Mouse (Mus musculus) forebrain, embryonic 13.5 days (tissue): Measurements from ENCODE around the gene Fam124a. TPM values are rescaled to one million over a fixed set of nuclear protein-coding genes. Genes with fewer than 3 reads are reported as not detected.

Source experiments
- ATAC-seq: fragments of 200-750 bp; cut with Nextera tagmentation; 2 replicates; pipeline ENCODE4 v1.8.0; 2017
- H3K27ac ChIP-seq: fragments of 300-500 bp; sonication (generic); 2 replicates; pipeline ENCODE4 v1.5.1; 2015; ENCODE audit warnings: inconsistent platforms, mild to moderate bottlenecking, moderate library complexity
- H3K27me3 ChIP-seq: fragments of 300-500 bp; sonication (generic); 2 replicates; pipeline ENCODE4 v1.6.1; 2015; ENCODE audit warnings: mild to moderate bottlenecking, inconsistent platforms
- H3K36me3 ChIP-seq: fragments of 300-500 bp; sonication (generic); 2 replicates; pipeline ENCODE4 v1.6.1; 2015; ENCODE audit warnings: mild to moderate bottlenecking, inconsistent platforms; ENCODE audit not compliant: poor library complexity, severe bottlenecking
- H3K4me1 ChIP-seq: fragments of 300-500 bp; sonication (generic); 2 replicates; pipeline ENCODE4 v1.6.1; 2015; ENCODE audit warnings: inconsistent platforms
- H3K4me2 ChIP-seq: fragments of 300-500 bp; sonication (generic); 2 replicates; pipeline ENCODE4 v1.6.1; 2015; ENCODE audit warnings: inconsistent platforms, mild to moderate bottlenecking, moderate library complexity
- H3K4me3 ChIP-seq: fragments of 300-500 bp; sonication (generic); 2 replicates; pipeline ENCODE4 v1.5.1; 2015; ENCODE audit warnings: mild to moderate bottlenecking, inconsistent platforms
- H3K9ac ChIP-seq: fragments of 300-500 bp; sonication (generic); 2 replicates; pipeline ENCODE4 v1.6.1; 2015; ENCODE audit warnings: mild to moderate bottlenecking, inconsistent platforms
- H3K9me3 ChIP-seq: fragments of 300-500 bp; sonication (generic); replicated peaks from 2 replicates; pipeline ENCODE4 v1.6.1; 2016; ENCODE audit warnings: inconsistent platforms
- WGBS: fragments of 180-500 bp; shearing (Covaris S2); methylation state at CpG from one replicate; pipeline ENCODE4 v1.1.7; 2015; 5-methylcytosine and 5-hydroxymethylcytosine counted together
- polyA plus RNA-seq: library from polyadenylated mRNA; unstranded; fragments of >200 nt; fragmentation: Nextera tagmentation; extraction: Ambion mirVana; gene quantifications from 2 replicates; pipeline ENCODE4 v1.2.1, GENCODE M21; 2015

The Fam124a gene
- polyA plus RNA-seq, 1 experiment from 2014 or later = 23.9 TPM

DNA sequence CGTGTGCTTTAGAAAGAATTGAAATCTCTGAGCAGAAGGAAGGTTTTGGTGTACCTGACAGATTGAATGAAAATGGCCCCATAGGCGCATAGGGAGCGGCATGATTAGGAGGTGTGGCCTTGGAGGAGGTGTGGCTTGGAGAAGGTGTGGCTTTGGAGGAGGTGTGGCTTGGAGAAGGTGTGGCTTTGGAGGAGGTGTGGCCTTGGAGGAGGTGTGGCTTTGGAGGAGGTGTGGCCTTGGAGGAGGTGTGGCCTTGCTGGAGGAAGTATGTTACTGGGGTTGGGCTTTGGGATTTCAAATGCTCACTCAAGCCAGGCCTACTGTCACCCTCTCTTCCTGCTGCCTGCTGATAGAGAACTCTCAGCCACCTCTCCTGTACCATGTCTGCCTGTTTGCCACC, 25.4 kb downstream of the Fam124a start:
- no peak for ATAC-seq
- Histone ChIP-seq H3K9me3 (no peaks in the 10 kb centered on the region), H3K4me3 (no peak overlapping the region), H3K4me1 (peaks cover 56% of the 10 kb centered on the region), H3K9ac (no peak overlapping the region), H3K4me2 (no peak overlapping the region), H3K27me3 (no peaks in the 10 kb centered on the region), H3K27ac (peak overlapping the region; percentile 65), H3K36me3 (peaks cover 6% of the 10 kb centered on the region; the same call in 1 of the 2 replicates)
- 87% methylated on average over 3 of the region's 3 CpGs for WGBS

DNA sequence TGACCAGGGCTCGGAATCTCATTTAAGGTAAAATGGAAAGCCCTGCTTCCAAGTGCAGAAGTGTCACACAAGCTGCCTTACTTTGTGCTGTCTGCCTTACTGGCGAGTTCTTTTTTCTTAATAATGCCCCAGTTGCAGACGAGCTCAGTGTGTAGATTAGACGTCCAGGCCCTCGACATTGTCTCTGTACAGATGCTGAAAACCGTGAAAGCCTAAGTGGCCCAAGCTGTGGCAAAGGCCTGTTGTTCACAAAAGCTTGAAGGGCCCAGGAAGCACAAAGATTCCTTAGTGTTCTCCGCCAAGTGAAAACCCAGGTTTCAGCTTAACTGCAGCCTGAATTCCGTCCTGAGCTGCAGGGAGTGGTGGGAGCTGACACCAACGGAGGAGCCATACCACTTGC, 26.2 kb downstream of the Fam124a start:
- Histone ChIP-seq H3K4me2 (no peak overlapping the region), H3K9me3 (no peaks in the 10 kb centered on the region)
- 10% methylated on average over 9 of the region's 9 CpGs for WGBS

DNA sequence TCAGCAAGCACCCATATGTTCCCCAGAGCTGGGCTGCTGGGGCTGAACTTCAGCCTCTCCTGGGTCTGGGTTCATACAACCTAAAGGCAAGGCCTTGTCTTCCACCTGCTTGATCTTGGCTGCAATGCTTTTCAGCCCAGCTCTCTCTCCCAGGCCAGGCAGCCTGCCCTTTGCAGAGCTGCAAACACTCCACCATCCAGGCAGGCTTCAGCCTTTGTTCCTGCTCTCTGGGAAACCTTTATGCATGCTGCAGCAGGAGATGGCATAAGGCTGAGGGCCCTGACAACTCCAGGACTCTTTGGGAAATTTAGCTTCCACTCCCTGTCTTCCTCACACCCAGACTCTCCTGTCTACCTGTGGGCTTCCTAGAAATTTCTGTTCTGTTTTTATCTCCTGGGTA, 29.1 kb downstream of the Fam124a start:
- Histone ChIP-seq H3K4me1 (peaks cover 52% of the 10 kb centered on the region), H3K9ac (peak overlapping the region; percentile 24), H3K27me3 (no peaks in the 10 kb centered on the region), H3K36me3 (peaks cover 16% of the 10 kb centered on the region), H3K4me2 (peak overlapping the region; percentile 22; the same call in 1 of the 2 replicates), H3K27ac (peak overlapping the region; percentile 94), H3K4me3 (no peak overlapping the region), H3K9me3 (no peaks in the 10 kb centered on the region)
- ATAC-seq = peak; percentile 55; the same call in 1 of the 2 replicates

More for the DNA sequence above, 26.2 kb downstream of the Fam124a start:
- Histone ChIP-seq H3K27ac (peak overlapping the region; percentile 65), H3K27me3 (no peaks in the 10 kb centered on the region), H3K4me1 (peaks cover 53% of the 10 kb centered on the region), H3K36me3 (peaks cover 6% of the 10 kb centered on the region; the same call in 1 of the 2 replicates), H3K9ac (no peak overlapping the region), H3K4me3 (no peak overlapping the region)
- ATAC-seq = no peak

DNA sequence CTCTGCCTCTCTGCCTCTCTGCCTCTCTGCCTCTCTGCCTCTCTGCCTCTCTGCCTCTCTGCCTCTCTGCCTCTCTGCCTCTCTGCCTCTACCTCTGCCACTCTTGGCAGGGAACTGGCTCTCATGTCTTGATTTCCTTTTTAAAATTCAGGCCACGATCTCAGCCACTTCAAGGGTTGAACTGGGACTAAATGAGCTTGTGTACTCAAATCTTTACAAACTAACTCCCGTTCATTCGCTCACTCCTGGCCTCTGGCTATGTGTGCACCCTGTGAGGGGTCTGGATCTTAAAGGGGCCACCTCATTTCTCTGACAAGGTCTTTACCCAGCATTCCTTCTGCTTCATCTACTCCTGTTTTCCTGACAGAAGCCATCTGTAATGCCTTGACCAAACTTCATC, 29.8 kb downstream of the Fam124a start:
- Histone ChIP-seq H3K4me3 (no peak overlapping the region), H3K4me2 (0 out of 2 replicates have a peak overlapping the region, but pooled peaks have one; percentile 17), H3K4me1 (peaks cover 52% of the 10 kb centered on the region), H3K36me3 (peaks cover 11% of the 10 kb centered on the region), H3K27me3 (no peaks in the 10 kb centered on the region), H3K27ac (peak overlapping the region; percentile 94), H3K9me3 (no peaks in the 10 kb centered on the region), H3K9ac (no peak overlapping the region)
- WGBS = 1% methylated on average over 3 of the region's 3 CpGs
- ATAC-seq = peak; percentile 91

DNA sequence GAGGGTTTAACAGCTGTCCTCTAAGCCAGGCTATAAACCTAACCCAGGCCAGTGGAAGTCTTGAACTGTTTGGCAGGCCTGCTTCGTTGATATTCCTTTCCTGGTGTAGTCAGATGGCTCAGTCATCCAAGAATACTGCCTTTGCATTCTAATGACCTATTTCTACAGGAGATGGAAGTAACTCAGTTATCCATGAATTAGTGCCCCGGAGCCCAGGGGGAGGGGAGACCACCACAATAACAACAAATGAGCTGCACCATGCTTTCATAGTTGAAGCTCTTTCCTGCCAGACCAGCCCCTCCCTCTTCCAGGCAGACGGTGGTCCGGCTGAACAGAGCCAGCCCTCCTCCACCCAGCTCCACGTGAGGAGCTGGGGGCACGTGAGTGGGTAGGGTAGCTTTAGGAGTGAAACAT, 44.6 kb downstream of the Fam124a start:
- 15% methylated on average over 6 of the region's 6 CpGs for WGBS
- Histone ChIP-seq H3K27ac (peak overlapping the region; percentile 25; the same call in 1 of the 2 replicates), H3K27me3 (no peaks in the 10 kb centered on the region), H3K4me1 (peaks cover 21% of the 10 kb centered on the region), H3K9ac (no peak overlapping the region), H3K4me2 (no peak overlapping the region), H3K36me3 (peaks cover 16% of the 10 kb centered on the region), H3K4me3 (no peak overlapping the region), H3K9me3 (no peaks in the 10 kb centered on the region)
- ATAC-seq = peak; percentile 71

DNA sequence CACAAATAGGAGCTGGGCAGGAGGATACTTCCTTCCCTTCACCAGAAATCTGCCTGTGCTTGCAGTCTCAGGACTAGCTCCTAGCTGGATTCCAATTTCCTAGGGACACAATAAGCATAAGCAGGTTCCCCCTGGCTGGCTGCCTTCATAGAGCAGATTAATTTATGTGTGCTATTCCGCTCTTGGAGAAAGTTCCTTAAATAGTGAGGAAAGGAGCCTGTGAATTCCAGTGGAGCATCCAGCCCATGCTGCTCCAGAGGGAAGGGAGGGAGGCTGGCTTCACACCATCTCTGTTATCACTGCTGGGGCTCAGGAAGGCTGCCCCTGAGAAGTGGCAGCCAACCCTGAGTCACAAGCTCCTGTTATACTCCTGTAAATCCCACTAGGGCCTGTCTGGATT, 46.7 kb downstream of the Fam124a start:
- no peaks in the 10 kb centered on the region for H3K9me3 ChIP-seq
- ATAC-seq = no peak
- H3K36me3 ChIP-seq = peaks cover 17% of the 10 kb centered on the region
- no peak overlapping the region; the same call in 1 of the 2 replicates for H3K27ac ChIP-seq
- no peak overlapping the region; the same call in 1 of the 2 replicates for H3K9ac ChIP-seq
- H3K4me1 ChIP-seq = peaks cover 21% of the 10 kb centered on the region
- no peak overlapping the region for H3K4me2 ChIP-seq
- no peaks in the 10 kb centered on the region for H3K27me3 ChIP-seq
- WGBS = 36% methylated on average over 1 of the region's 1 CpGs
- no peak overlapping the region for H3K4me3 ChIP-seq

DNA sequence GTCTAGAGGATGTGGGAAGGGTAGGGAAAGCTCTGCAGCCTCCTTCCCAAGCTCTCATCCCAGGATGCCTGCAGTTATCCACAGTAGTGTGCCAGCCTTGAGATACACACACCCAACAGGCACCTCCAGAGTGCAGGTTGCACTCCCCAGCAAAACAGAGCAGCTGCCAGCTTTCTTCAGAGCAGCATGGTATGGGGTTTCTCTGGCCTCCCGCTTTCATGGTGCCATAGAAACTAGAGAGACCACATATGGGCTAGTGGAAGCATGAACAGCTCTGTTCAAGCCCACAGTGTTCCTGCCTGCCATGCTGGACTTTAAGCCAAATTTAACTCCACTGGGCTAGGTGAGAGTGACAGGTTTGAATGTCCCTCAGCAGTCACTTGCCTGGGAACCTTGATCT, 47.3 kb downstream of the Fam124a start:
- H3K27me3 ChIP-seq = no peaks in the 10 kb centered on the region
- ATAC-seq = peak; percentile 22; the same call in 1 of the 2 replicates
- no peak overlapping the region for H3K4me3 ChIP-seq
- WGBS = 85% methylated on average over 1 of the region's 1 CpGs
- no peak overlapping the region for H3K9ac ChIP-seq
- H3K27ac ChIP-seq = no peak overlapping the region
- peaks cover 23% of the 10 kb centered on the region for H3K36me3 ChIP-seq
- H3K4me1 ChIP-seq = peaks cover 24% of the 10 kb centered on the region
- no peak overlapping the region for H3K4me2 ChIP-seq
- no peaks in the 10 kb centered on the region for H3K9me3 ChIP-seq

DNA sequence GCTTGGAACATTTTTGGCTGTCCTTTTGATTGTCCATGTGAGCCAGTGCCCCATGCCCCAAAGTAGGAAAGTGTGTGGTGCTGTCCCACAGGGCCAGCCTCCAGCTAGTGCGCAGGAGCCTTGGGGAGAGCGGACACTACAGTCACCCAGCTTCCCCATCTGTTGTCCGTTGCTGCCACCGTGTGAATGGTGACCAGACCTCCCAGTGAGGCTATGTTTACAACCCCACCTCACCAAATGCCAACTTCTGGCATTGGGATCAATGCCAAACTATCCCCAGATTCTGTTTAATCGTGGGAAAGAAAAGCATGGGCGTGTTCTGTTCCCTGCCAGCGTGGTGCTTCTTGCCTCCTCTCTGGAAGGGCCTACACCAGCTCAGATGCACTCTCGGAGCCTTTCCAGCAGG, 52.3 kb downstream of the Fam124a start:
- no peaks in the 10 kb centered on the region for H3K27me3 ChIP-seq
- H3K9me3 ChIP-seq = no peaks in the 10 kb centered on the region
- no peak overlapping the region for H3K27ac ChIP-seq
- H3K4me1 ChIP-seq = peaks cover 6% of the 10 kb centered on the region
- no peak overlapping the region for H3K4me2 ChIP-seq
- H3K4me3 ChIP-seq = no peak overlapping the region
- H3K36me3 ChIP-seq = peaks cover 21% of the 10 kb centered on the region
- peak; percentile 57; the same call in 1 of the 2 replicates for ATAC-seq
- no peak overlapping the region for H3K9ac ChIP-seq
- WGBS = 63% methylated on average over 8 of the region's 8 CpGs

DNA sequence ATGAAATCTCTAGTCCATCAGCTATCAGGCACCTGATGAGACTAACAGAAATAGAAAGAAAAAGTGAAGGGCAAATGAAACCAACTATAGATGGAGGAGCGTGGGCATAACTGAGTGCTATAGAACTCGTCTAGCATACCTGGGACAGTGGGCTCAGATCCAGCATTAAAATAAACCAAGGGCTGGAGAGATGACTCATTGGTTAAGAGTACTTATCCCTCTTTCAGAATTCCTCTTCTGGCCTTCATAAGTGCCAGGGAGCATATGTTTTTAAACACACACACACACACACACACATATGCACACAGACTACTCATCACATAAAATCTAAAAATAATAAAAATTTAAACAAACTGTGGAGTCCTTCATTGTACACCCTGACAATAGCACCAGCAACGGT, 54.4 kb downstream of the Fam124a start:
- H3K9me3 ChIP-seq = no peaks in the 10 kb centered on the region
- WGBS = 76% methylated on average over 3 of the region's 3 CpGs
- no peak overlapping the region for H3K9ac ChIP-seq
- H3K36me3 ChIP-seq = peaks cover 21% of the 10 kb centered on the region
- H3K4me1 ChIP-seq = peaks cover 6% of the 10 kb centered on the region
- no peak overlapping the region for H3K4me3 ChIP-seq
- no peak overlapping the region for H3K27ac ChIP-seq
- ATAC-seq = no peak
- no peak overlapping the region for H3K4me2 ChIP-seq
- no peaks in the 10 kb centered on the region for H3K27me3 ChIP-seq

DNA sequence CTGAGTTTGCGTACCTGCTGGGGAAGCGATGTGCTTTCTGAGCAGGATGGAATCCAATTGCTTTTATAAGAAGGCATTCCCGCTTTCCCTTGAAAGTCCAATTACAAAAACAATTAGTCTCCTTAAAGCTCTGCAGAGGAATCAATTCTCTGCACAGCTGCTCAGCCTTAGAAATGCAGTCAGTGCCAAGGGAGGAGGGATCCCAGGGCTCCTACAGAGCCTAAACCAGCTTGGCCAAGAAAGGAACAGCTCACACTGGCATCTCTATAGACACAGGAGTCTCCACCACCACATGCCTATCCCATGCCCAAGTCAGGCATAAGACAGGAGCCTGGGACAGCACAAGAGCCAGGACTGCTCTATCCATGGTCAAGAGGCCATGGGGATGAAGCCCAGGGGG, 66.9 kb downstream of the Fam124a start:
- no peak for ATAC-seq
- Histone ChIP-seq H3K4me2 (no peak overlapping the region), H3K4me3 (no peak overlapping the region), H3K36me3 (no peaks in the 10 kb centered on the region), H3K4me1 (peaks cover 17% of the 10 kb centered on the region), H3K27ac (no peak overlapping the region), H3K27me3 (no peaks in the 10 kb centered on the region), H3K9me3 (no peaks in the 10 kb centered on the region), H3K9ac (no peak overlapping the region)
- 40% methylated on average over 3 of the region's 3 CpGs for WGBS

DNA sequence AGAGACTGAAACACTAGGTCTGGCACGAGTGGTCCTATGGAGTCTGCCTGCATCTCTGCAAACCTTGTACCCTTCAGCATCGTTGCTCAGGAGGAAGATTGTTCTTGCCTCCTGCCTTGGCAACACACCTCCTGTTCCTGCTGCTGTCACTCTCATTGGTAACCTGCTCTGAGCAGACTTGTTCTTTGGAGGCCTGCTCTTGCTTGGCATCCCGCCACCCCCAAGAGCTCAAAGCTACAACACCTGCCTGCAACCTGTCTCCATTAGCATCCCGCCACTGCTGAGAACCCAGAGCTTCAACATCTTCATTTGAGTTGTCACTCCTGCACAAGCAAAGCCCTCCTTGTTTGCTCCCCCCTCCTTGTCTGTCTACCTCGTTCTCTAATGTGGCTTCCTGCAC, 72.4 kb downstream of the Fam124a start:
- Histone ChIP-seq H3K27ac (no peak overlapping the region), H3K4me1 (peaks cover 8% of the 10 kb centered on the region), H3K36me3 (no peaks in the 10 kb centered on the region), H3K4me3 (no peak overlapping the region), H3K9ac (no peak overlapping the region), H3K4me2 (no peak overlapping the region), H3K9me3 (0 out of 2 replicates have a peak, but pooled peaks cover 3% of the 10 kb centered on the region), H3K27me3 (no peaks in the 10 kb centered on the region)
- ATAC-seq = no peak
- WGBS = 88% methylated on average over 5 of the region's 5 CpGs

DNA sequence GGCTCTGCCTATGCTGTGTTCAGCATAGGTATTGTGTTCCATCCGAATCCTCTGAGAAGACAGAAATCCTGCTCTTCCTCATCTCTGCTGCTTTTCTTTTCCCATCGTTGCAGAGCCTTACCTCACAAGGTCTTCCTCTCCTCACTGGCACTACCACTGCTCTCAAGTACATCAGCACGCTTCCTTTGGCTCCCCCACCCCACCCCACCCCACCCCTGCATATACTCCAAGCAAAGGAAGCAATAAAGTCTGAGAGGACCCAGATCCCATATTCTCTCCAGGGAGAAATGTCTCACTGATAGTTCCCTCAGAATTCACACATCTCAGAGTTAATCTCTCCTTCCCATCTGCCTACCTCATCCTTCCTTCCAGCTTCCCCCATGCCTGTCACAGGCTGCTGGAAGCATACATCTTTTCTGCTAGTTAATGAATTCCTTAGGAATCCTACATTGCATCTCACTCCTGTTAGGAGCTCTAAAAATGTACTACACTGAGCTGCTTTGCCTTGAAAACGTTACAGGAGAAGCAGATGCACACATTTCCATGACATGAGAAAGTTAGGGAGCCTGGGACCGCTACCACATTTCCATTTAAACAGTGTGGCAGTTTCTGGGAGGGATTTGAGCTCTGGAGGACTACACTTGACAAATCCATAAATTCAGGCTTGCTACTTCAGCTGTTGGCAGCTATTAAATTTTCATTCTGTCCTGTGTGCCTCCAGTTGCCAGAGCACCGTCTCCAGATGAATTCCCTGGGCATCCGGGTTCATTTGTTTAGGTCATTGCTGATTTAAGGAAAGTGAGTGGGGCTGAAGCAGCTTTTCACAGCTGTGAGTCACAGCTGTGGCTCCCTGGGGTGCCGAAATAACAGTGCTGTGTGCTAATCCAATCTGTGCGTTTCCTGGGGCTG, 82.2 kb downstream of the Fam124a start:
- Histone ChIP-seq H3K36me3 (no peaks in the 10 kb centered on the region), H3K4me3 (no peak overlapping the region), H3K27ac (peak overlapping the region; percentile 66), H3K9ac (no peak overlapping the region), H3K9me3 (no peaks in the 10 kb centered on the region), H3K27me3 (no peaks in the 10 kb centered on the region), H3K4me2 (peak overlapping the region; percentile 24; the same call in 1 of the 2 replicates), H3K4me1 (peaks cover 12% of the 10 kb centered on the region)
- peak; percentile 69; the same call in 1 of the 2 replicates for ATAC-seq
- WGBS = 24% methylated on average over 9 of the region's 9 CpGs
